Mouse (Mus musculus) lung, embryonic 16.5 days (tissue): ENCODE data around the gene Pdxp. TPM values are rescaled to one million over a fixed set of nuclear protein-coding genes. Genes with fewer than 3 reads are reported as not detected.

Source experiments
- ATAC-seq: fragments of 200-750 bp; cut with Nextera tagmentation; 2 replicates; pipeline ENCODE4 v1.8.0; 2017; ENCODE audit warnings: low read depth, mild to moderate bottlenecking, moderate library complexity
- H3K27ac ChIP-seq: fragments of 300-500 bp; sonication (generic); 2 replicates; pipeline ENCODE4 v1.5.1; 2014; ENCODE audit warnings: mild to moderate bottlenecking, control low read depth, low read length
- H3K27me3 ChIP-seq: fragments of 300-500 bp; sonication (generic); 2 replicates; pipeline ENCODE4 v1.6.1; 2014; ENCODE audit warnings: low read depth, low read length, mixed read lengths; ENCODE audit not compliant: control insufficient read depth, insufficient read depth
- H3K36me3 ChIP-seq: fragments of 300-500 bp; sonication (generic); 2 replicates; pipeline ENCODE4 v1.6.1; 2014; ENCODE audit warnings: low read length; ENCODE audit not compliant: control insufficient read depth, insufficient read depth
- H3K4me1 ChIP-seq: fragments of 300-500 bp; sonication (generic); replicated peaks from 2 replicates; pipeline ENCODE4 v1.6.1; 2014; ENCODE audit warnings: low read length, mixed read lengths; ENCODE audit not compliant: control insufficient read depth, insufficient read depth
- H3K4me2 ChIP-seq: fragments of 300-500 bp; sonication (generic); 2 replicates; pipeline ENCODE4 v1.6.1; 2014; ENCODE audit warnings: low read depth, low read length, control low read depth
- H3K4me3 ChIP-seq: fragments of 300-500 bp; sonication (generic); 2 replicates; pipeline ENCODE4 v1.5.1; 2014; ENCODE audit warnings: mild to moderate bottlenecking, low read length, control low read depth
- H3K9ac ChIP-seq: fragments of 300-500 bp; sonication (generic); 2 replicates; pipeline ENCODE4 v1.6.1; 2014; ENCODE audit warnings: low read length, control low read depth
- H3K9me3 ChIP-seq: fragments of 300-500 bp; sonication (generic); 2 replicates; pipeline ENCODE4 v1.6.1; 2016; ENCODE audit warnings: low read length; ENCODE audit not compliant: control insufficient read depth
- WGBS: fragments of 180-500 bp; shearing (Covaris S2); extraction: QIAGEN DNeasy Blood & Tissue Kit; methylation state at CpG from one replicate; pipeline ENCODE4 v1.1.7; 2014; 5-methylcytosine and 5-hydroxymethylcytosine counted together
- polyA plus RNA-seq: library from polyadenylated mRNA; unstranded; fragments of >200 nt; fragmentation: Nextera tagmentation; extraction: Ambion mirVana; gene quantifications from 2 replicates; pipeline ENCODE4 v1.2.1, GENCODE M21; 2015

Gene Pdxp
- polyA plus RNA-seq, 1 experiment from 2014 or later: 8.0 TPM

DNA sequence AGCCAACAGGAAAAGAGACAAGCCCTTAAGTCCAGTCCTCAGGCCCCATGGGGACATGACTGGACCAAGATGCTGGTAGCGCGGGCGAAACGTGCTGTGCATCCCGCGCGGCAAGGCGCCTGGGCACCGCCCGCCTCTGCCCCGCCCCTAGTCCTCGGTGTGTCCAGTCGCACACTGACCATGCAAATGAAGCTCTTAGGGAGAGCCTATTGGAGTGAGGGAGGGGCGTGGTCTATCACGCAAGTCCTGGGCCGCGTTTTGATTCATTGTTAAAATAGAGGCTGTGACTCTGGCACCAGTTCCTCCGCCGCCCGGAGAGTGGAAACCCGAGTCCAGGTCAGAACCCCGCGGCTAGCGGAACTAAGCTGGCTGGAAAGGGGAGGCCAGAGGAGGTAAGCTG is 33.9 kb downstream of the Pdxp start, which contains the start of gene Triobp:
Triobp (plus strand) TSS at position 68 of the 400 bp plus-strand sequence.
- WGBS: under 1% methylated on average over 24 of the region's 24 CpGs
- peak; percentile 99 for ATAC-seq
- Histone ChIP-seq H3K36me3 (no peaks in the 10 kb centered on the region), H3K4me3 (peak within 1 kb of the TSS; percentile 53), H3K9ac (peak within 1 kb of the TSS; percentile 59), H3K9me3 (no peaks in the 10 kb centered on the region), H3K27me3 (no peaks in the 10 kb centered on the region; the same call in 1 of the 2 replicates), H3K4me2 (peak within 1 kb of the TSS; percentile 84), H3K4me1 (peaks cover 10% of the 10 kb centered on the region), H3K27ac (no peak within 1 kb of the TSS)

DNA sequence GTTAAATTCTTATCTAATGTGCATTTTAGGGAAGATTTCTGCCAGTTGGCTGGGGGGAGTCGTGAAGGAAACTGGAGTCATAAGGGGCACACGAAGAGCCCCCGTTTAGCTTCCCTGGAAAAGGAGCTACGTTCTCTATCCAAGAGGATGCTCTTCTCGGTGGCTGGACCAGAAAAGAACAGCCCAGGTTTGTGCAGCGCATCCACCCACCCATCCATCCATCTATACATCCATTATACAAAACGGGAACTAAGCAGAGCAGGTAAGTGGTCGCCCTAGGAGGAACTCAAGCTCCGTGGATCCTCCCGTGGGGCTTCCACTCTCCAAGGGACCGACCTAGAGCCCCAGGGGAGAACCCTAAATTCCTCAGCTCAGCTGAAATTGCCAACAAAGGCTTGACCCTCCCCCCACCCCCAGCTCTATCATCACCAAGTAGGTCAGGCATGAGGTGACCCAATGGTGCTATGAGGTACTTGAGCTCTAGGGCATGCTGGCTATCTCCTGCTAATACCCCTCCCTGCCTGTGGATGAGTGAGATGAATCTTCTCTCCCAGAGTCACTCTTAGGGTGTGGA is 34.5 kb downstream of the Pdxp start:
- Histone ChIP-seq H3K4me1 (peaks cover 7% of the 10 kb centered on the region), H3K27me3 (no peaks in the 10 kb centered on the region; the same call in 1 of the 2 replicates), H3K27ac (no peak overlapping the region), H3K9me3 (no peaks in the 10 kb centered on the region), H3K4me2 (peak overlapping the region; percentile 84), H3K9ac (peak overlapping the region; percentile 59), H3K36me3 (no peaks in the 10 kb centered on the region), H3K4me3 (peak overlapping the region; percentile 53)
- no peak for ATAC-seq
- 5% methylated on average over 11 of the region's 11 CpGs for WGBS

DNA sequence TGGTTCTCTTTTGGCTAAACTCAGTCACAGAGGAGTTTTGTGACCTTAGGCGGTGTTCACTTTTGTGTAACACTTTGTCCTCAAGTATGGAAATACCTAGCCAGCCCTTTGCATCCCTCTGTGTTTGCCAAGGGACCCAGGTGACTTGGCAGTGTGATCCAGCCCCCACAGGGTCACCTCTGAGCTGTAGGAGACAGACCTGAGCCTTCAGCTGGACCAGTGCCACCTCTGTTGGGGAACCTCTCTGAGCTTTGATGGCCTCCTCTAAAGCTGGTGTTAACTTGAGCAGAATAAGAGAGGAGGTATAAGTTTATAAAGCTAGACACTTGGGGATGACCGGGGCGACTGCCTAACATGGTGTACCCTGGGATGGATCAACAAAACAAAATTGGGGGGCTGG is 35.2 kb downstream of the Pdxp start:
- 96% methylated on average over 3 of the region's 3 CpGs for WGBS
- Histone ChIP-seq H3K4me3 (no peak overlapping the region), H3K9ac (no peak overlapping the region), H3K9me3 (no peaks in the 10 kb centered on the region), H3K4me2 (no peak overlapping the region), H3K27ac (no peak overlapping the region), H3K27me3 (no peaks in the 10 kb centered on the region; the same call in 1 of the 2 replicates), H3K4me1 (peaks cover 7% of the 10 kb centered on the region), H3K36me3 (no peaks in the 10 kb centered on the region)
- ATAC-seq: no peak

DNA sequence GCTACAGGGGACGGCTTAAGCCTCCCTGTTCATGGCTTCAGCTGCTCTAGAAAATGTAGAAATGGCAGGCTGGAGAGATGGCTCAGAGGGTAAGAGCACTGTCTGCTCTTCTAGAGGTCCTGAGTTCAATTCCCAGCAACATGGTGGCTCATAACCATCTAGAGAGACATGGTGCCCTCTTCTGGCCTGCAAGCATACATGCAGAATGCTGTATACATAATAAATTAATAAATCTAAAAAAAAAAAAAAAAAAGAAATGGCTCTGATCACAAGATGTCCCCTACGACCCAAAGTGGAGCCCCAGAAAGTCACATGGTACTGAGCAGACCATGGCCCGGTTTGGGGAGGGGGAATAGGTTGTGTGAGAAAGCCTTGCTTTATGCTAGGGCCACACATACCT is 41.9 kb downstream of the Pdxp start:
- no peak for ATAC-seq
- Histone ChIP-seq H3K27me3 (no peaks in the 10 kb centered on the region), H3K4me3 (no peak overlapping the region), H3K4me1 (no peaks in the 10 kb centered on the region), H3K9ac (no peak overlapping the region), H3K36me3 (no peaks in the 10 kb centered on the region), H3K4me2 (no peak overlapping the region), H3K9me3 (no peaks in the 10 kb centered on the region), H3K27ac (no peak overlapping the region)
- WGBS: 72% methylated on average over 3 of the region's 3 CpGs

DNA sequence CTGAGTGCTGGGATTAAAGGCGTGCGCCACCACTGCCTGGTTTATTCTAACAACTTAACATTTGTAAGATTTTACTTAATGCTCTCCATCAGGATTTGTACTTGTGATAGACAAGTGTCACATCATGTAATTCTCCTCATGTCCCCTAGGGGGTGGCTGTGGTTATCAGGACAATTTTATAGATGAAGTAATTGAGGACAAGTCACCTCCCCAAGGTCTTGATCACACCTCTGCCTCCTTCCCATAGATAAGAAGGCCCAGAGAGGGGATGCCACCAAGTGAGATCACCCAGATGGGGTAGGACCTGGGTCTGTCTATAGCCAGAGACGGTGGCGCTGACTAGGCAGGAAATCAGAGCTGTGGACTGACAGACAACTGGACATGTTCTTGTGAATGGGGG is 42.6 kb downstream of the Pdxp start:
- no peak for ATAC-seq
- H3K27me3 ChIP-seq: no peaks in the 10 kb centered on the region
- WGBS: 68% methylated on average over 4 of the region's 4 CpGs
- no peaks in the 10 kb centered on the region for H3K9me3 ChIP-seq
- no peaks in the 10 kb centered on the region for H3K36me3 ChIP-seq
- no peaks in the 10 kb centered on the region for H3K4me1 ChIP-seq
- no peak overlapping the region for H3K27ac ChIP-seq
- H3K4me2 ChIP-seq: no peak overlapping the region
- H3K9ac ChIP-seq: no peak overlapping the region
- no peak overlapping the region for H3K4me3 ChIP-seq

DNA sequence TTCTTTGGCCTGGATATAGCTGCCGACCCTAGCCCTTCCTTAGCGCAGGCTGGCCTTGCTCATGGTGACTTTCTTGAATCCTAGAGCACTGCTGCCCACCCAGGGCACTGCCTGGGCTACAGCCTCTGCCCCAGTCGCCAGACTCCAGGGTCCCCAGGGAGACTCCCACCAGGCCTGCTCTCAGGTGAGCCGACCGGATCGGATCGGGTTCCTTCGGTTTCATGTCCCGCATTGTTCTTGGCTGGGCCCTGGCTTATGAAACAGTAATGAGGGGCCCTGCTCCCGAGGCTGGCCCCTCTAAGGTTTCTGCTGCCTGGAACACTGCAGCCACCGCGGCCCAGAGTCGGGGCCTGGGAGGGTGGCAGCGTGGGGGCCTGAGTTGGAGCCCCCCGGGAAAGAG is 43.3 kb downstream of the Pdxp start:
- Histone ChIP-seq H3K36me3 (no peaks in the 10 kb centered on the region), H3K9me3 (no peaks in the 10 kb centered on the region), H3K9ac (no peak overlapping the region), H3K27me3 (no peaks in the 10 kb centered on the region), H3K4me1 (no peaks in the 10 kb centered on the region), H3K27ac (no peak overlapping the region), H3K4me2 (no peak overlapping the region), H3K4me3 (no peak overlapping the region)
- no peak for ATAC-seq
- WGBS: 45% methylated on average over 15 of the region's 15 CpGs

DNA sequence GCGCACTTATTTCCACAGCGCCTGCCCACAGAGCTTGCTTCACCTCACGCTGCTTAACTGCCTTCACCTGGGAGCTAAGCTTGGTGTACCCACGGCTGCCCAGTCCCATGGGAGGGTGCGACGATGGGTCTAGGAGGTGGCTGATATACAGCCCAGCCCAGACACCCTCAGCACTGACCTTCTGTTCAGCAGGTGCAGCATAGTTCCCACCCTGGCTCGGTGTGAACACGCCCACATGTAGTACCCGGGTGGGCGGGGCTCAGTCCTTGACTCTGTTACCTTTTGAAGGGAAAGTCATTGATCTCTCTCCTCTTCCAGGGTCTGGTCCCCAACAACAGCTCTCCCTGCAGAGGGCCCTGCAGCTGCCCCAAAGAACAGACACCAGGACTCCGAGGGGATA is 45.8 kb downstream of the Pdxp start:
- no peaks in the 10 kb centered on the region for H3K4me1 ChIP-seq
- ATAC-seq: no peak
- no peak overlapping the region for H3K27ac ChIP-seq
- H3K9me3 ChIP-seq: no peaks in the 10 kb centered on the region
- no peak overlapping the region for H3K4me3 ChIP-seq
- H3K9ac ChIP-seq: no peak overlapping the region
- H3K36me3 ChIP-seq: no peaks in the 10 kb centered on the region
- no peaks in the 10 kb centered on the region for H3K27me3 ChIP-seq
- WGBS: 74% methylated on average over 11 of the region's 11 CpGs
- no peak overlapping the region for H3K4me2 ChIP-seq

DNA sequence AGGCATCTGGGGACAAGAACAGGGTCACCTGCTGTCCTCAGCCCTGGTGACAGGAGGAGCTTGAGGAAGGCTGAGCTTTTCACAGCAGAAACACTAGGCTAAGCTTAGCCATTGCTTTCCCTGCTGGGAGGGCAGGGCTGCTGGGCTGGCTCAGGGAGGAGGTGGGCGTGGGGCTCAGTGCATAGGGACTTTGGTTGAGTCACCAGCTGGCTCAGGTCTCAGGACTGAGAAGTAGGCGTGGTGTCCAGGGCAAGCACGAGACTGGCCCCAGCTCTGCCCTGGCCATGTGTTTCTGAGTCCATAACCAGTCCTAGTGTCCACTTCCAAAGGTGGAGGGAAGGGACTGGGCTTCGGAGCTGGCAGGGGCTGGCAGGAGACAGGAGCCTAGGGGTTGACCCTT is 46.4 kb downstream of the Pdxp start:
- no peak overlapping the region for H3K4me2 ChIP-seq

DNA sequence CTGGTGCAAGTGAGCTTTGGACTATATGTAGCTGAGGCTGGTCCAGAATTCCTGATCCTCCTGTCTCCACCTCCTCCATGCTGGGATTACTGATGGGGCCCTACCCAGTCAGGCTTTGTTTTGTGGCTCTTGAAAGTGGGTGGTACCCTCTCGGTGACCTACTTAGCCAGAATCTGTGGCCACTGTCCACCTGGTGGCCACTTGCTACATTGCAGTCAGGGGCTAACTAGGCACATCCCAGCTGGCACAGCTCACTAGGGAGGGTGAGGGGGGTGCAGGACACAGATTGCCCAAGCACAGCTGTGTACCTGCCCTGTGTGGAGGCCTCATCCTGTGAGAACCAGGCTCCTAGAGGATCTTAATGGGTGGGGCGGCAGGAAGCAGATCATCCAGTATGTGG is 49.2 kb downstream of the Pdxp start:
- no peak overlapping the region for H3K4me2 ChIP-seq
- no peaks in the 10 kb centered on the region for H3K27me3 ChIP-seq
- H3K9ac ChIP-seq: no peak overlapping the region
- H3K36me3 ChIP-seq: no peaks in the 10 kb centered on the region
- H3K4me3 ChIP-seq: no peak overlapping the region
- 25% methylated on average over 2 of the region's 2 CpGs for WGBS
- no peaks in the 10 kb centered on the region for H3K4me1 ChIP-seq
- no peaks in the 10 kb centered on the region for H3K9me3 ChIP-seq
- no peak overlapping the region for H3K27ac ChIP-seq
- peak; percentile 66 for ATAC-seq

More for the DNA sequence above, 46.4 kb downstream of the Pdxp start:
- Histone ChIP-seq H3K36me3 (no peaks in the 10 kb centered on the region), H3K9me3 (no peaks in the 10 kb centered on the region), H3K4me1 (no peaks in the 10 kb centered on the region), H3K27me3 (no peaks in the 10 kb centered on the region), H3K27ac (no peak overlapping the region), H3K9ac (no peak overlapping the region), H3K4me3 (no peak overlapping the region)
- no peak for ATAC-seq
- 70% methylated on average over 4 of the region's 4 CpGs for WGBS
